Mouse (Mus musculus) fibroblast of lung, adult 2 months (primary cell): ENCODE results near the gene Pawr.

Experiments used
- DNase-seq: peaks from one replicate; pipeline ENCODE4 v3.0.0-alpha.2; 2011; ENCODE audit warnings: low read depth

The Pawr gene

GRCm38 (mm10) chr10:108331784-108332561, at the start of gene Pawr:
Gene Pawr, plus strand, starts transcription at chr10:108332121.
- no peak for DNase-seq

GRCm38 (mm10) chr10:108282351-108282750, 49.6 kb upstream of the Pawr start:
- no peak for DNase-seq

- no peak for DNase-seq
These were observed 48.5 kb upstream of the Pawr start for GRCm38 (mm10) chr10:108283418-108283817.

- DNase-seq, result no peak
These were observed 48.1 kb upstream of the Pawr start for GRCm38 (mm10) chr10:108283837-108284236.

- DNase-seq, result no peak
These were observed 47.5 kb upstream of the Pawr start for GRCm38 (mm10) chr10:108284445-108284844.

- DNase-seq, result no peak
These were observed 46.9 kb upstream of the Pawr start for GRCm38 (mm10) chr10:108284977-108285376.

- no peak for DNase-seq
These were observed 45.1 kb upstream of the Pawr start for GRCm38 (mm10) chr10:108286658-108287437.

- DNase-seq, result no peak
These were observed 44.5 kb upstream of the Pawr start for GRCm38 (mm10) chr10:108287438-108287801.

- DNase-seq, result no peak
These were observed 41.9 kb upstream of the Pawr start for GRCm38 (mm10) chr10:108290046-108290445.

- DNase-seq, result no peak
These were observed 40.0 kb upstream of the Pawr start for GRCm38 (mm10) chr10:108291688-108292471.

- DNase-seq, result no peak
These were observed 39.3 kb upstream of the Pawr start for GRCm38 (mm10) chr10:108292651-108293050.

- no peak for DNase-seq
These were observed 38.2 kb upstream of the Pawr start for GRCm38 (mm10) chr10:108293620-108294195.

GRCm38 (mm10) chr10:108294766-108295165, 37.2 kb upstream of the Pawr start:
- no peak for DNase-seq

GRCm38 (mm10) chr10:108296446-108296845, 35.5 kb upstream of the Pawr start:
- no peak for DNase-seq

GRCm38 (mm10) chr10:108298261-108298660, 33.7 kb upstream of the Pawr start:
- no peak for DNase-seq

GRCm38 (mm10) chr10:108298841-108299545, 32.9 kb upstream of the Pawr start:
- no peak for DNase-seq

- DNase-seq, result no peak
These were observed 32.1 kb upstream of the Pawr start for GRCm38 (mm10) chr10:108299828-108300227.

GRCm38 (mm10) chr10:108300843-108301242, 31.1 kb upstream of the Pawr start:
- DNase-seq, result peak; percentile 23

GRCm38 (mm10) chr10:108307772-108308171, 24.1 kb upstream of the Pawr start:
- DNase-seq, result no peak

GRCm38 (mm10) chr10:108310195-108310594, 21.7 kb upstream of the Pawr start:
- DNase-seq, result no peak

GRCm38 (mm10) chr10:108311396-108311795, 20.5 kb upstream of the Pawr start:
- DNase-seq, result no peak

GRCm38 (mm10) chr10:108313845-108314244, 18.1 kb upstream of the Pawr start:
- no peak for DNase-seq
